Comparison of ENCODE assay signal across 45 mouse cellular contexts in the genomic region with DNA sequence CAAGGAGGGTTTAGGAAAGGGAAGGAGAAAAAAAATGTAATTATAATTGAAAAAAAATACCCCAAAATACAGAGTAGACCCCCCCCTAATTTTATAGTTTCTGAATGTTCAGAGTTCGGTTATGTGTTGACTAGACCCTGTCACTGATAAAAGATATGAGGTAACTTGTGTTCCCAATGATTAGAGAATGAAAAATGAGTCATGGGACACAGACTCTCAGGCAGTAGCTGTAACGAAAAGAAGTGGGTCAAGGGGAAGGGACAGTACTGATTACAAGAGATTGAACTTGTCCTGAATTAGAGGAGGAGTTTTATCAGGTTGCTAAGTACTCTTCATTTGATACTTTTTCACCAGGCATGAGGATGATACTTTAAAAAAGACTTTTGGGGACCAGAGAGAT. TPM values are rescaled to one million over a fixed set of nuclear protein-coding genes. Genes with fewer than 3 reads are reported as not detected.
"Had no signal": no experiment of that assay in that cellular context is flagged by ENCODE, and none has a peak within 500 bp of the region (broad histone marks: within the 10 kb centered on the region; RNA-seq: fewer than 3 reads in every experiment).

No protein-coding gene starts in this region.

- H3K4me1 ChIP-seq: limb, embryonic 10.5 days; limb, embryonic 12.5 days; limb, embryonic 13.5 days; limb, embryonic 15.5 days; midbrain, embryonic 12.5 days; midbrain, embryonic 13.5 days; neural tube, embryonic 12.5 days had no signal

- H3K9ac ChIP-seq: limb, embryonic 12.5 days; limb, embryonic 13.5 days; limb, embryonic 15.5 days; liver, embryonic 12.5 days; liver, embryonic 13.5 days; liver, embryonic 14.5 days; liver, embryonic 15.5 days; liver, postnatal 0 days; lung, embryonic 14.5 days; lung, embryonic 15.5 days; midbrain, embryonic 12.5 days; midbrain, embryonic 13.5 days; midbrain, embryonic 15.5 days; neural tube, embryonic 12.5 days had no signal

- DNase-seq: left cerebral cortex, postnatal 4 days; liver; liver, embryonic 13.5 days; liver, postnatal 0 days; lung, adult 18-20 months; lung, adult 2 months; lung, embryonic 14.5 days; lung, postnatal 10 days; lung, postnatal 14 days; lung, postnatal 36 days; midbrain, embryonic 14.5 days had no signal

- H3K4me3 ChIP-seq: limb, embryonic 10.5 days; limb, embryonic 12.5 days; limb, embryonic 13.5 days; limb, embryonic 15.5 days; liver, embryonic 12.5 days; liver, embryonic 13.5 days; liver, embryonic 15.5 days; lung, embryonic 15.5 days; midbrain, embryonic 10.5 days; midbrain, embryonic 12.5 days; midbrain, embryonic 13.5 days; midbrain, embryonic 15.5 days; myocyte; neural tube, embryonic 12.5 days had no signal

- H3K27me3 ChIP-seq: limb, embryonic 12.5 days; limb, embryonic 13.5 days; limb, embryonic 15.5 days; liver, embryonic 12.5 days; liver, embryonic 13.5 days; liver, embryonic 15.5 days; lung, embryonic 15.5 days; megakaryocyte, embryonic 14.5 days; midbrain, embryonic 12.5 days; midbrain, embryonic 13.5 days; midbrain, embryonic 15.5 days; neural tube, embryonic 12.5 days had no signal

- H3K27ac ChIP-seq: limb, embryonic 10.5 days; limb, embryonic 12.5 days; limb, embryonic 13.5 days; limb, embryonic 15.5 days; liver, embryonic 12.5 days; liver, embryonic 13.5 days; liver, embryonic 14.5 days; liver, embryonic 15.5 days; lung, embryonic 15.5 days; macrophage; midbrain, embryonic 10.5 days; midbrain, embryonic 12.5 days; midbrain, embryonic 13.5 days; midbrain, embryonic 15.5 days; neural tube, embryonic 12.5 days had no signal

- H3K36me3 ChIP-seq: limb, embryonic 10.5 days; limb, embryonic 12.5 days; limb, embryonic 13.5 days; limb, embryonic 15.5 days; liver, embryonic 12.5 days; liver, embryonic 13.5 days; liver, embryonic 15.5 days; lung, embryonic 15.5 days; midbrain, embryonic 10.5 days; midbrain, embryonic 12.5 days; midbrain, embryonic 13.5 days; midbrain, embryonic 15.5 days; neural tube, embryonic 12.5 days had no signal

- H3K9me3 ChIP-seq: limb, embryonic 10.5 days; limb, embryonic 12.5 days; limb, embryonic 13.5 days; limb, embryonic 15.5 days; liver, embryonic 12.5 days; liver, embryonic 13.5 days; liver, embryonic 15.5 days; lung, embryonic 15.5 days; megakaryocyte, embryonic 14.5 days; midbrain, embryonic 10.5 days; midbrain, embryonic 12.5 days; midbrain, embryonic 13.5 days; midbrain, embryonic 15.5 days; neural tube, embryonic 12.5 days had no signal

RNA-seq across cellular contexts. Expression of a gene that starts 3.0 kb away (rescaled TPM):
- total RNA-seq: megakaryocyte progenitor cell, adult 5-6 weeks; megakaryocyte, adult 5-6 weeks; megakaryocyte-erythroid progenitor cell, adult 5-6 weeks; monocyte, adult 5-6 weeks had no signal
- polyA plus RNA-seq: limb, embryonic 10.5 days; liver, adult 2 months; liver, postnatal 0 days; macrophage; midbrain, embryonic 11.5 days; midbrain, embryonic 12.5 days had no signal

RNA-seq across cellular contexts. Expression of a gene that starts 11.3 kb away (rescaled TPM):
- total RNA-seq: left cerebral cortex, postnatal 10 days; left cerebral cortex, postnatal 14 days; left cerebral cortex, postnatal 25 days; left cerebral cortex, postnatal 36 days; left cerebral cortex, postnatal 4 days; liver, adult 2 months; megakaryocyte progenitor cell, adult 5-6 weeks; megakaryocyte, adult 5-6 weeks; megakaryocyte-erythroid progenitor cell, adult 5-6 weeks; midbrain, postnatal 0 days; monocyte, adult 5-6 weeks had no signal
- polyA plus RNA-seq: limb, embryonic 10.5 days; limb, embryonic 11.5 days; limb, embryonic 12.5 days; limb, embryonic 13.5 days; limb, embryonic 15.5 days; liver, adult 2 months; liver, embryonic 11.5 days; liver, embryonic 12.5 days; liver, embryonic 13.5 days; liver, embryonic 14.5 days; liver, embryonic 15.5 days; liver, embryonic 16.5 days; liver, postnatal 0 days; lung, adult 2 months; lung, embryonic 14.5 days; lung, embryonic 16.5 days; lung, postnatal 0 days; macrophage; midbrain, embryonic 10.5 days; midbrain, embryonic 11.5 days; midbrain, embryonic 12.5 days; midbrain, embryonic 13.5 days; midbrain, embryonic 14.5 days; midbrain, embryonic 15.5 days; midbrain, embryonic 16.5 days; midbrain, postnatal 0 days; myocyte; neural tube, embryonic 11.5 days; neural tube, embryonic 12.5 days had no signal
